Mouse (Mus musculus) CH12.LX (cell line): ENCODE results near the gene Tbl1xr1. TPM values are rescaled to one million over a fixed set of nuclear protein-coding genes. Genes with fewer than 3 reads are reported as not detected.

Experiments used
- DNase-seq: peaks from one replicate; pipeline ENCODE4 v3.0.0-alpha.2; 2013; ENCODE audit errors: extremely low read depth
- H3K27ac ChIP-seq: 2 replicates; pipeline ENCODE4 v1.5.1; 2012; ENCODE audit warnings: low read depth, mild to moderate bottlenecking, control low read depth, moderate library complexity; ENCODE audit not compliant: insufficient read depth
- H3K27me3 ChIP-seq: replicated peaks from 2 replicates; pipeline ENCODE3; 2012; ENCODE audit warnings: inconsistent platforms
- H3K36me3 ChIP-seq, 2 experiments: replicated peaks in 1 of 2; 2 replicates each; pipeline versions ENCODE3 to v1.6.1; 2012; ENCODE audit warnings: inconsistent platforms in 1 of 2, low read length in 1 of 2, mild to moderate bottlenecking in 1 of 2, mixed read lengths in 1 of 2, moderate library complexity in 1 of 2; ENCODE audit not compliant: control insufficient read depth in 1 of 2, insufficient read depth in 1 of 2
- H3K4me1 ChIP-seq, 2 experiments: 2 replicates each; pipeline ENCODE4 v1.6.1; 2012; ENCODE audit warnings: inconsistent platforms in 1 of 2, moderate library complexity in 1 of 2; ENCODE audit not compliant: insufficient read depth in 2 of 2, control insufficient read depth in 1 of 2
- H3K4me2 ChIP-seq: 2 replicates; pipeline ENCODE4 v1.6.1; 2012; ENCODE audit warnings: low read depth, mild to moderate bottlenecking, control low read depth; ENCODE audit not compliant: poor library complexity, insufficient read depth, severe bottlenecking
- H3K4me3 ChIP-seq, 3 experiments: fragments of 150-350 bp in 1 of 3; sonication (generic) in 1 of 3; replicated peaks in 1 of 3; 2 replicates each; pipeline versions ENCODE3 to v1.5.1; 2011 to 2012; ENCODE audit warnings: low read depth in 2 of 3, low read length in 2 of 3, mild to moderate bottlenecking in 2 of 3, moderate library complexity in 2 of 3, control low read depth in 1 of 3, improper control_type of control experiment in 1 of 3, inconsistent platforms in 1 of 3, mixed read lengths in 1 of 3; ENCODE audit not compliant: poor library complexity in 1 of 3
- H3K79me2 ChIP-seq: replicated peaks from 2 replicates; pipeline ENCODE4 v1.6.1; 2012; ENCODE audit warnings: mild to moderate bottlenecking, moderate library complexity; ENCODE audit not compliant: control insufficient read depth, poor library complexity, insufficient read depth, severe bottlenecking; ENCODE audit errors: extremely low read depth
- H3K9ac ChIP-seq: 2 replicates; pipeline ENCODE4 v1.6.1; 2012; ENCODE audit warnings: low read depth, mild to moderate bottlenecking, control low read depth, moderate library complexity; ENCODE audit not compliant: insufficient read depth
- H3K9me3 ChIP-seq: replicated peaks from 2 replicates; pipeline ENCODE3; 2012; ENCODE audit warnings: low read length, inconsistent platforms, mixed read lengths
- BHLHE40 ChIP-seq: IDR thresholded peaks from 2 replicates; pipeline ENCODE4 v1.6.1; 2011; ENCODE audit warnings: mild to moderate bottlenecking, low read depth, low read length, improper control_type of control experiment
- CHD1 ChIP-seq: IDR thresholded peaks from 2 replicates; pipeline ENCODE4 v1.6.1; 2012; ENCODE audit warnings: low read depth, low read length, improper control_type of control experiment, inconsistent platforms
- CHD2 ChIP-seq: IDR thresholded peaks from 2 replicates; pipeline ENCODE4 v1.6.1; 2011; ENCODE audit warnings: low read length, improper control_type of control experiment
- CTCF ChIP-seq, 2 experiments: IDR thresholded peaks in 1 of 2; conservative IDR thresholded peaks in 1 of 2; 2 replicates each; pipeline ENCODE4 v1.5.1; 2011 to 2012; ENCODE audit warnings: low read depth in 2 of 2, low read length in 2 of 2, improper control_type of control experiment in 1 of 2, inconsistent platforms in 1 of 2, mild to moderate bottlenecking in 1 of 2, moderate library complexity in 1 of 2
- E2F4 ChIP-seq: IDR thresholded peaks from 2 replicates; pipeline ENCODE4 v1.6.1; 2011; ENCODE audit warnings: low read depth, low read length, improper control_type of control experiment; ENCODE audit not compliant: insufficient replicate concordance
- ELF1 ChIP-seq: IDR thresholded peaks from 2 replicates; pipeline ENCODE4 v1.6.1; 2014; ENCODE audit warnings: low read depth, mild to moderate bottlenecking, inconsistent platforms, low read length, improper control_type of control experiment
- EP300 ChIP-seq: IDR thresholded peaks from 2 replicates; pipeline ENCODE4 v1.6.1; 2011; ENCODE audit warnings: low read length, improper control_type of control experiment
- ETS1 ChIP-seq: conservative IDR thresholded peaks from 2 replicates; pipeline ENCODE4 v1.6.1; 2012; ENCODE audit warnings: low read depth, mild to moderate bottlenecking, inconsistent platforms, low read length, improper control_type of control experiment, moderate library complexity
- GABPA ChIP-seq: IDR thresholded peaks from 2 replicates; pipeline ENCODE4 v1.6.1; 2012; ENCODE audit warnings: low read depth, low read length, improper control_type of control experiment, inconsistent platforms; ENCODE audit not compliant: insufficient replicate concordance
- HCFC1 ChIP-seq: IDR thresholded peaks from 2 replicates; pipeline ENCODE4 v1.6.1; 2012; ENCODE audit warnings: low read depth, mild to moderate bottlenecking, inconsistent platforms, low read length, improper control_type of control experiment
- IRF4 ChIP-seq: IDR thresholded peaks from 2 replicates; pipeline ENCODE4 v1.6.1; 2014; ENCODE audit warnings: low read depth, mild to moderate bottlenecking, inconsistent platforms, low read length, improper control_type of control experiment
- JUN ChIP-seq: IDR thresholded peaks from 2 replicates; pipeline ENCODE4 v1.6.1; 2011; ENCODE audit warnings: low read depth, mild to moderate bottlenecking, low read length, improper control_type of control experiment, moderate library complexity; ENCODE audit not compliant: insufficient read depth
- JUND ChIP-seq: conservative IDR thresholded peaks from 2 replicates; pipeline ENCODE4 v1.6.1; 2011; ENCODE audit warnings: low read depth, low read length, improper control_type of control experiment
- KAT2A ChIP-seq: IDR thresholded peaks from 2 replicates; pipeline ENCODE4 v1.6.1; 2012; ENCODE audit warnings: low read length, improper control_type of control experiment, inconsistent platforms; ENCODE audit not compliant: insufficient replicate concordance
- MAFK ChIP-seq: IDR thresholded peaks from 2 replicates; pipeline ENCODE4 v1.6.1; 2011; ENCODE audit warnings: low read length, improper control_type of control experiment; ENCODE audit not compliant: insufficient replicate concordance
- MAX ChIP-seq: IDR thresholded peaks from 2 replicates; pipeline ENCODE4 v1.6.1; 2011; ENCODE audit warnings: low read length, improper control_type of control experiment
- MAZ ChIP-seq: IDR thresholded peaks from 2 replicates; pipeline ENCODE4 v1.6.1; 2012; ENCODE audit warnings: low read depth, mild to moderate bottlenecking, inconsistent platforms, low read length, improper control_type of control experiment, moderate library complexity
- MEF2A ChIP-seq: IDR thresholded peaks from 2 replicates; pipeline ENCODE4 v1.6.1; 2014; ENCODE audit warnings: low read depth, mild to moderate bottlenecking, inconsistent platforms, low read length, improper control_type of control experiment, borderline replicate concordance
- MXI1 ChIP-seq: IDR thresholded peaks from 2 replicates; pipeline ENCODE4 v1.6.1; 2011; ENCODE audit warnings: mild to moderate bottlenecking, low read depth, low read length, improper control_type of control experiment
- MYC ChIP-seq: IDR thresholded peaks from 2 replicates; pipeline ENCODE4 v1.6.1; 2011; ENCODE audit warnings: low read depth, mild to moderate bottlenecking, improper control_type of control experiment, low read length
- NELFE ChIP-seq: IDR thresholded peaks from 2 replicates; pipeline ENCODE4 v1.6.1; 2011; ENCODE audit warnings: low read depth, low read length, improper control_type of control experiment
- NRF1 ChIP-seq: IDR thresholded peaks from 2 replicates; pipeline ENCODE4 v1.6.1; 2014; ENCODE audit warnings: low read depth, mild to moderate bottlenecking, inconsistent platforms, low read length, improper control_type of control experiment, moderate library complexity
- PAX5 ChIP-seq: IDR thresholded peaks from 2 replicates; pipeline ENCODE4 v1.6.1; 2012; ENCODE audit warnings: low read length, inconsistent platforms, mixed read lengths
- POLR2A ChIP-seq: IDR thresholded peaks from 2 replicates; pipeline ENCODE4 v1.6.1; 2011; ENCODE audit warnings: low read depth, mild to moderate bottlenecking, improper control_type of control experiment, low read length
- POLR2AphosphoS2 ChIP-seq: IDR thresholded peaks from 2 replicates; pipeline ENCODE4 v1.6.1; 2011; ENCODE audit warnings: low read depth, low read length, improper control_type of control experiment
- RAD21 ChIP-seq: IDR thresholded peaks from 2 replicates; pipeline ENCODE4 v1.6.1; 2011; ENCODE audit warnings: low read depth, mild to moderate bottlenecking, low read length, improper control_type of control experiment, moderate library complexity
- RCOR1 ChIP-seq: conservative IDR thresholded peaks from 2 replicates; pipeline ENCODE4 v1.6.1; 2012; ENCODE audit warnings: low read depth, mild to moderate bottlenecking, inconsistent platforms, low read length, improper control_type of control experiment
- SIN3A ChIP-seq: IDR thresholded peaks from 2 replicates; pipeline ENCODE4 v1.6.1; 2012; ENCODE audit warnings: low read length, improper control_type of control experiment, inconsistent platforms
- SMC3 ChIP-seq: IDR thresholded peaks from 2 replicates; pipeline ENCODE4 v1.6.1; 2011; ENCODE audit warnings: low read depth, low read length, improper control_type of control experiment
- TBP ChIP-seq: conservative IDR thresholded peaks from 2 replicates; pipeline ENCODE4 v1.6.1; 2011; ENCODE audit warnings: low read depth, low read length, improper control_type of control experiment
- TCF12 ChIP-seq: IDR thresholded peaks from 2 replicates; pipeline ENCODE4 v1.6.1; 2014; ENCODE audit warnings: low read depth, mild to moderate bottlenecking, inconsistent platforms, low read length, improper control_type of control experiment
- UBTF ChIP-seq: IDR thresholded peaks from 2 replicates; pipeline ENCODE4 v1.6.1; 2012; ENCODE audit warnings: low read depth, mild to moderate bottlenecking, inconsistent platforms, low read length, improper control_type of control experiment, moderate library complexity
- USF1 ChIP-seq: IDR thresholded peaks from 2 replicates; pipeline ENCODE4 v1.6.1; 2014; ENCODE audit warnings: low read depth, mild to moderate bottlenecking, inconsistent platforms, low read length, improper control_type of control experiment
- USF2 ChIP-seq: conservative IDR thresholded peaks from 2 replicates; pipeline ENCODE4 v1.6.1; 2011; ENCODE audit warnings: low read depth, low read length, improper control_type of control experiment
- ZC3H11A ChIP-seq: IDR thresholded peaks from 2 replicates; pipeline ENCODE4 v1.6.1; 2012; ENCODE audit warnings: low read depth, mild to moderate bottlenecking, inconsistent platforms, low read length, improper control_type of control experiment
- ZKSCAN1 ChIP-seq: IDR thresholded peaks from 2 replicates; pipeline ENCODE4 v1.6.1; 2012; ENCODE audit warnings: low read depth, inconsistent platforms, low read length, improper control_type of control experiment, borderline replicate concordance
- ZMIZ1 ChIP-seq: IDR thresholded peaks from 2 replicates; pipeline ENCODE4 v1.6.1; 2012; ENCODE audit warnings: low read depth, mild to moderate bottlenecking, inconsistent platforms, low read length, improper control_type of control experiment
- ZNF384 ChIP-seq: IDR thresholded peaks from 2 replicates; pipeline ENCODE4 v1.6.1; 2012; ENCODE audit warnings: low read depth, low read length, improper control_type of control experiment, inconsistent platforms
- dilution Hi-C: fragments of 300-500 bp; cut with MboI; formaldehyde crosslinking; loops from 2 replicates; pipeline ENCODE4 v1.14.3; 2020; ENCODE audit warnings: low sequenced_read_pairs; ENCODE audit not compliant: extremely low pct_unique_long_range_greater_than_20kb, extremely low pct_ligation_motif_present
- in situ Hi-C: fragments of 300-500 bp; cut with MboI; formaldehyde crosslinking; loops from 3 replicates; pipeline ENCODE4 v1.14.3; 2019; ENCODE audit warnings: low sequenced_read_pairs, low pct_ligation_motif_present, low pct_unique_long_range_greater_than_20kb, mixed read lengths
- polyA plus RNA-seq: library from polyadenylated mRNA; unstranded; fragments of >175 nt; gene quantifications from 2 replicates; pipeline ENCODE4 v1.2.1, GENCODE M21; 2012; ENCODE audit warnings: low read depth; ENCODE audit not compliant: insufficient read length
- total RNA-seq, 2 experiments: library from RNA; depleted of rRNA; stranded (reverse); fragments of 300-350 nt in 1 of 2; fragments of >200 nt in 1 of 2; gene quantifications; 2 replicates each; pipeline ENCODE4 v1.2.3; 2012 to 2014

The Tbl1xr1 gene
- total and polyA plus RNA-seq, 3 experiments = 33.7 to 39.9 (median 38.3) TPM

DNA sequence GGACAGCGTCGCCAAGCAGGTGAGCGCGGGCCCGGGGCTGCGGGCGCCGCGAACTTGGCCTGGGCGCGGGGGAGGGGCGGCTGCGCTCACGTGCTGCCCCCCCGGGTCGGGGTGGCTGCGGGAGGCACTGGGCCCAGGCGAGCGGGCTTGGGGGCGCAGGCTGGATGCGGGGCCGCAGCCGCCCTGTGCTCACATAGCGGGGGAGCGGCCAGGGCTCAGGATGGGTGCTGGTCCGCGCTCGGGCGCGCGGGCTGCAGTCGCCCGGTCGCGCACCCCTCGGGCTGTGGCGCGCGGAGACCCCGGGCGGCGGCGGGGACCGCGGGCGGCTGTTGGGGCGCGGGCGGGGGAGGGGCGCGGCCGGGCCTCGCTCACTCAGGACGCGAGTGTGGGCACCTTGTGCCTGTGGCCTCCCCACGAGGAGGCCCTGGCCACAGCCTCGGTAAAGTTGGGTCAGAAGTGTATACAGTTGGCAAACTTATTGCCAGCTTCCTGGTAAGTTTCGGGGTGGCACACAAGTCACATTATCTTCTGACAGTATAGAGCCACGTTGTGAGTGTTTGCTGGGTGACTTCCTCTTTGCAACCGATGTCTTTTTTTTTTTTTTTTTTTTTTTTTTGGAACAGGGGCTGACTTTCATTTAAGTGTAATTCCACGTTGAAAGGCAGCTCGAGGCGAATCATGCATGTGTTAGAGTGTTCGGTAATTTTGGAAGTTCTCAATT, 644 bp downstream of the Tbl1xr1 start:
- H3K4me2 ChIP-seq = peak overlapping the region; percentile 91; the same call in 1 of the 2 replicates
- peaks cover 13 to 49% of the 10 kb centered on the region in 2 experiments for H3K4me1 ChIP-seq
- peaks cover 50% of the 10 kb centered on the region for H3K79me2 ChIP-seq
- dilution Hi-C loops = no loop called here
- peaks cover 5 to 24% of the 10 kb centered on the region in 2 experiments for H3K36me3 ChIP-seq
- H3K27ac ChIP-seq = peak overlapping the region; percentile 86
- TF ChIP-seq MEF2A (no peak), RCOR1 (no peak), MXI1 (peak; percentile 89), KAT2A (no peak), SIN3A (peak; percentile 85; the same call in 1 of the 2 replicates), IRF4 (0 out of 2 replicates have a peak, but pooled peaks have one; percentile 20), POLR2AphosphoS2 (no peak), CTCF (conservative IDR thresholded peaks at IDR 0.05 in 1 of 2, IDR thresholded peaks at IDR 0.05 in 1 of 2; ENCODE audit: low read depth in 2 of 2, low read length in 2 of 2) (no peak), ZC3H11A (no peak), ETS1 (0 out of 2 replicates have a peak, but pooled peaks have one; percentile 51), USF1 (no peak), MAX (peak; percentile 90), MAZ (0 out of 2 replicates have a peak, but pooled peaks have one; percentile 66), ZMIZ1 (no peak), HCFC1 (peak; percentile 40), NRF1 (no peak), ZNF384 (peak; percentile 98), CHD2 (peak; percentile 75), GABPA (no peak), MAFK (no peak), EP300 (0 out of 2 replicates have a peak, but pooled peaks have one; percentile 21), CHD1 (peak; percentile 74; the same call in 1 of the 2 replicates), TBP (peak; percentile 66; the same call in 1 of the 2 replicates), POLR2A (peak; percentile 42; the same call in 1 of the 2 replicates), MYC (peak; percentile 96), UBTF (no peak), E2F4 (no peak), TCF12 (peak; percentile 57; the same call in 1 of the 2 replicates), USF2 (no peak), PAX5 (no peak), JUN (no peak), NELFE (peak; percentile 62), JUND (no peak), RAD21 (no peak; the same call in 1 of the 2 replicates), BHLHE40 (peak; percentile 84), ZKSCAN1 (no peak; the same call in 1 of the 2 replicates), ELF1 (peak; percentile 58; the same call in 1 of the 2 replicates), SMC3 (no peak)
- TF ChIP-seq, all 38 proteins: peak for 18
- peak overlapping the region; percentile 98 for H3K9ac ChIP-seq
- in situ Hi-C loops = no loop called here
- H3K27me3 ChIP-seq = no peaks in the 10 kb centered on the region
- peak overlapping the region; percentile 79 to 99 (median 88) for H3K4me3 ChIP-seq
- peak; percentile 58 for DNase-seq
- H3K9me3 ChIP-seq = no peaks in the 10 kb centered on the region
